Mouse (Mus musculus) layer of hippocampus, adult 9-11 months (tissue): Measurements from ENCODE around the gene Ints1.

Experiments used
- DNase-seq: peaks from one replicate; pipeline ENCODE4 v3.0.0; 2022

Ints1 gene

GRCm38 (mm10) chr5:139775216-139775926, at the start of gene Ints1:
Gene Ints1 (minus strand): TSS chr5:139775674.
- peak; percentile 97 for DNase-seq

GRCm38 (mm10) chr5:139824531-139824930, 49.1 kb upstream of the Ints1 start:
- DNase-seq = no peak

- DNase-seq = no peak
These were observed 46.3 kb upstream of the Ints1 start for GRCm38 (mm10) chr5:139821466-139822459.

GRCm38 (mm10) chr5:139819538-139820181, 44.2 kb upstream of the Ints1 start, which contains the start of gene Tmem184a:
Gene Tmem184a (minus strand): TSS chr5:139819917.
- no peak for DNase-seq

- no peak for DNase-seq
These were observed 43.3 kb upstream of the Ints1 start for GRCm38 (mm10) chr5:139818801-139819200.

- DNase-seq = no peak
These were observed 42.6 kb upstream of the Ints1 start for GRCm38 (mm10) chr5:139818056-139818455.

- no peak for DNase-seq
These were observed 41.8 kb upstream of the Ints1 start for GRCm38 (mm10) chr5:139817292-139817691.

- DNase-seq = no peak
These were observed 41.0 kb upstream of the Ints1 start for GRCm38 (mm10) chr5:139816445-139816844.

GRCm38 (mm10) chr5:139815964-139816363, 40.5 kb upstream of the Ints1 start:
- DNase-seq = no peak

GRCm38 (mm10) chr5:139813963-139814381, 38.5 kb upstream of the Ints1 start:
- no peak for DNase-seq

GRCm38 (mm10) chr5:139813126-139813490, 37.6 kb upstream of the Ints1 start:
- DNase-seq = no peak

GRCm38 (mm10) chr5:139812398-139813125, 37.1 kb upstream of the Ints1 start:
- no peak for DNase-seq

GRCm38 (mm10) chr5:139811677-139812397, 36.4 kb upstream of the Ints1 start:
- DNase-seq = no peak

GRCm38 (mm10) chr5:139809397-139809796, 33.9 kb upstream of the Ints1 start:
- DNase-seq = no peak

GRCm38 (mm10) chr5:139805924-139806323, 30.4 kb upstream of the Ints1 start:
- DNase-seq = no peak

- no peak for DNase-seq
These were observed 29.2 kb upstream of the Ints1 start for GRCm38 (mm10) chr5:139804573-139805111.

GRCm38 (mm10) chr5:139804107-139804551, 28.7 kb upstream of the Ints1 start:
- DNase-seq = no peak

GRCm38 (mm10) chr5:139803601-139804102, 28.2 kb upstream of the Ints1 start:
- DNase-seq = no peak

GRCm38 (mm10) chr5:139803165-139803564, 27.7 kb upstream of the Ints1 start:
- DNase-seq = no peak

GRCm38 (mm10) chr5:139801880-139802279, 26.4 kb upstream of the Ints1 start:
- no peak for DNase-seq

- no peak for DNase-seq
These were observed 25.8 kb upstream of the Ints1 start for GRCm38 (mm10) chr5:139801231-139801630.
